Mouse (Mus musculus) urinary bladder, adult 2 months (tissue): ENCODE data around the gene Tmem200b. TPM values are rescaled to one million over a fixed set of nuclear protein-coding genes. Genes with fewer than 3 reads are reported as not detected.

Experiments used
- DNase-seq: peaks from one replicate; pipeline ENCODE4 v3.0.0; 2022; ENCODE audit warnings: low spot score
- polyA plus RNA-seq: library from polyadenylated mRNA; depleted of rRNA; stranded (reverse); fragments of >200 nt; gene quantifications from 2 replicates; pipeline ENCODE4 v1.2.3, GENCODE M21; 2012; rRNA removed

Gene Tmem200b
- polyA plus RNA-seq, 1 experiment, result 45.2 TPM

GRCm38 (mm10) chr4:131949903-131950302 is 28.3 kb downstream of the Tmem200b start:
- no peak for DNase-seq

GRCm38 (mm10) chr4:131950657-131951056 is 29.1 kb downstream of the Tmem200b start:
- no peak for DNase-seq

GRCm38 (mm10) chr4:131957161-131957560 is 35.6 kb downstream of the Tmem200b start:
- DNase-seq, result no peak

- no peak for DNase-seq
Observed at GRCm38 (mm10) chr4:131968873-131969272, 47.3 kb downstream of the Tmem200b start.

GRCm38 (mm10) chr4:131970244-131970853 is 48.8 kb downstream of the Tmem200b start:
- no peak for DNase-seq

Other genes starting within 250 kb of the Tmem200b start
- 73.3 and 73.6 TPM in 2 replicates for gene Ptpru, start 83.5 kb upstream of the Tmem200b start, polyA plus RNA-seq
- 33.9 and 39.6 TPM in 2 replicates for gene Mecr, start 78.3 kb upstream of the Tmem200b start, polyA plus RNA-seq
- 48.1 and 60.6 TPM in 2 replicates for gene Srsf4, start 48.2 kb upstream of the Tmem200b start, polyA plus RNA-seq
- 0.32 and 0.39 TPM in 2 replicates for gene Gm10300, start 152.9 kb downstream of the Tmem200b start, polyA plus RNA-seq
- 61.2 and 66.1 TPM in 2 replicates for gene Epb41, start 153.6 kb downstream of the Tmem200b start, polyA plus RNA-seq
- gene Oprd1, start 222.7 kb downstream of the Tmem200b start, polyA plus RNA-seq, result 1.4 and 1.6 TPM in 2 replicates